Mouse (Mus musculus): ENCODE measurements around the gene Pom121l2.
A peak's percentile ranks its signal among the peaks of the same experiment; 100 is the strongest.

Pom121l2 gene

DNA sequence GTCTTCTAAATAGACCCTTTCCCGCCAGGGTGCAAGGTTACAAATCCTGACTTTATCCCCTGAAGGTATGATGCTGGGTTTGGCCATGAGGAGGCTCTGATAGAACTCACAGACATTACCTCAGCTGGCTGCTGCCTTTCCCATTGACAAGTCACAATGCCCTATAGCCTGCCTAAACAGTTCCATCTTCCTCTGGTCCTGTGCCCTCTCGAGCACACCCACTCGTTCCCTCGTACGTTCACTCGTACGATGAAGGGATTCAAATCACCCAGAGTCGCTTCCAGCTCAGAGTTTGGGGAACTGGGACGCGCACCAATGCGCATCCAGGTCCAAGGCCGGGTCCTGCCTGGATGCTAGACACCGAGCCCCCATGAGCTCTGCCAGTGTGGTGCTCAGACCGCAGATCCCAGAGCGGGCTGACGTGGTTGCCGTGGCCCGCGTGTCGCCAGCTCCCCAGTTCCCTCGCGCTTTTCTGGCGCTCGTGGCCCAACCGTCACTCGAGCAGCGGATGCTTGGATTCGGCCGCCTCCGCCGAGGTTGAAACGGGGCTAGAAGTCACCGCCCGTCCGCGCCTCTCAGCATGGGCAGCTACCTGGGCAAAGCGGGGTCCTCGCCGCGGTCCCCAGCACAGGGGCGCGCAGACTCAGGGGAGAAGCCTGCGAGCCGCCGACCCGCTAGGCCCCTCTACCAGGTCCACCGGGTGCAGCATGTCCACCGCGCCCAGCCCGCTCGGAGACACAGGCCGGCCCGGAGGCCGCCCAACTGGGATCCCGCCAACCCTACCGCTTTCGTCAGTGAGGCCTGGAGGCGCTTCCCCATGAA lies at the start of gene Pom121l2:
Gene Pom121l2 (plus strand): TSS at position 214 of the 822 bp plus-strand sequence.
- peak; percentile 25 to 61 for DNase-seq

DNA sequence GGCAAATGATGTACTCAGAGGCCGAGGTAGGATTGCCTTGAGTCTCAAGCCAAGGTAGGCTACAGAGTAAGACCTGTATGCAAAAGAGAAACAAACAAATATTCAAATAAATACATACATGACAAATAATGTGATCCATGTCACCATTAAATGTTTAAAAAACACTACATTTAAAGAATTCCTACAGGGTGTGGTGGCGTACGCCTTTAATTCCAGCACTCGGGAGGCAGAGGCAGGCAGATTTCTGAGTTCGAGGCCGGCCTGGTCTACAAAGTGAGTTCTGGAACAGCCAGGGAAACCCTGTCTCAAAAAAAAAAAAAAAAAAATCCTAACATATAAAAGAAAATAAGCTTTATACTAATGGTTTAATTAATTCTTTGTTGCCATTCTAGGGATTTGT lies 49.3 kb upstream of the Pom121l2 start:
- DNase-seq = no peak

DNA sequence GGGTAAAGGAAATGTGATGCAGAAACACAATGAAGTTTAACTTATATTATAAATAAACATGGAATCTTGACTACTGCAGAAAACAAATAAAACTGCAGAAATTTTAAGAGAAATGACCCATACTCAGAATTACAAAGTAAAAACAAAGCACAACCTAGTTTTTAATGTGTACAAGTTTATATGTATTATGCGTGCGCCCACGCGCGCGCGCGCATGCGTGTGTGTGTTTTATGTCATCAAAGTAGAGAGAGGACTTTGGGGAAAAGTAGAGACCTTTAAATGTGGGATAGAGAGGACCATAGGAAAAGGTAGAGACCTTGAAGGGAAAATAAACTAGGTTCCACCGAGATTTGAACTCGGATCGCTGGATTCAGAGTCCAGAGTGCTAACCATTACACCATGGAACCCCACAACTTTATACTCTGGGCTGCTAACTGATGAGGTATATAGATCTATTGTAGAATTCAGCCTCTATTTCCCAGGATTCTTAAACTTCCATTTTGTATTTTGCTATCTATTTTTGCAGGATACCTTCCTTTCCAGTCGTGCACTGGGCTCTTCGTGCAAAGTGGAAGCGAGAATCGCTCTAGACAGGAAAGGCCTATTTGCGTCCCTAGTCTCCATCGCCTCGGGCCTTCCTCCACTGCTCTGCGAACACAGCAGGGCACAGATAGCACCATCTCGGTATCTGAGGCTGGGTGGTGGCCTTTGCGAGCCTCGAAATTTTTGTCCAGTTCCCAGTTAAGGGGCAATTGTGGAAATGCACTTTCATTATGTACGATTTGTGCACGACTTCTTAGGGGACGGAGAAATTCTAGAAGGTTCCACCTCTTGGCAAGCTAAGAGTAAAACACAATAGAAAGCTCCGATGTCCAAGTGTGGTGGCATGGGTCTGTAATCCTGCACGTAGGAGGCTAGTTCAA lies 47.1 kb upstream of the Pom121l2 start:
- DNase-seq = no peak

DNA sequence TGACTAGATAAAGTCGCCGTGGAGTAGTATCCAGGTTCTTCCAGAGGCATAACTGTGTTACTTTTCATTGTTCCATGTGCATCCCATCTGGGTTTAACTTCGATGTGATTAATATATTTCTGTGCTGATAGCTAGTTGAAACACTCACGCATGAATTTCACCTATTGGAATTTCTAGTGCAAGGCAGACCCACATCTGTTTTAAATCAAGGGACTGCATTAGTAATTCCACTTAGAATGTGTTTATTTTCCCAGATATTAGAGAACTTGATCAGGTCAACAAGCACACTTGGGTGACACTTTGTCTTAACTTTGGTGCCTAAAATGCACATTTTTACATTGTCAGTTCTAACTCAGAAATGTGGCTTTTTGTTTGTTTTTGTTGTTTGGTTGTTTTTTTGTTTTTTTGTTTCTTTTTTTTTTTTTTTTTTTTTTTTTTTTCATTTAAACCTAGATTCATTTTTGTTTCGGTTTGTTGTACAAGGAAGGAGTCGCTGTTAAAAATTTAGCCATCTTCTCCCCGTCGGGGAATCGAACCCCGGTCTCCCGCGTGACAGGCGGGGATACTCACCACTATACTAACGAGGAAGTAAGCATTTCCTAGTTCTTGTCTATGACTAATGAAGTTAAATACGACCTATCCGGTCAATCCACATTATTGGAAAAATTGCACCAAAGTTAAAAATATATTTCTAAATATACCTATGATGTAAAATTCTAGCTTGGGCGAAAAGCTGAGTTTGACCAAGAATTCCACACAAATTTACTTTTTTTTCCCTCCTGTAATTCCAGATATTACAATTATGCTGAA lies 45.8 kb upstream of the Pom121l2 start:
- peak; percentile 14 to 35 for DNase-seq

DNA sequence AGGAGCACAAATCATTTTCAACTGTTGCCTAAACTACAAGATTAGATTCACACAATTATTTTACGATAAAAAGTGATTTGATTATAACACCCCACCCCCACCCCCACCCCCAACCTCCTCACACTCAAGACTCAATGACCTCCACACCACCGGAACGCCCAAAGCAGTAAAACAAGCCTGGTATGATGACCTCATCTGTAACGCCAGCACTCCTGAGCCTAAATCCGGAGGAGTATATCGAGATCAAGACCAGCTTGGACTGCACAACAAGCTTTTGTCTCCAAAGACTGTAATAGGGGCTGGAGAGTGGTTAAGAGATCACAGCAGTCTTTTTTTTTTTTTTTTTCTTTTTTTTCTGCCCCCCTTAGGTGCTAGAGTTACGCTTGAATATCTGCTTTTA lies 45.2 kb upstream of the Pom121l2 start:
- no peak for DNase-seq

DNA sequence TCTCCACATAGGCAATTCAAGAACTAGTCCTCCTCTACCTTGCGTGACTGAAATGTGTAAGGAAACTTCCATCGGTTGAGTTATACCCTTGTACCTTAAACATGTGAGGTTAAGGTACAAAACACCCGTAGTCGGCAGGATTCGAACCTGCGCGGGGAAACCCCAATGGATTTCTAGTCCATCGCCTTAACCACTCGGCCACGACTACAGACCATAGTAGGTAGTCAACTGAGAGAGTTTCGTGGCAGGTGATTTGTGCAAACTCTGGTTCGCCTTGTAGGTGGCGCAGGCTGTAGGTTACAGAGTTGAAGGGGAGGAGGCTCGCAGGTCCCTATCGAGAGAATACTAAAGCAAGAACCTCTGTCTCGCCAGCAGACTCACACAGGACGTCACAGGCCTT lies 44.0 kb upstream of the Pom121l2 start:
- no peak for DNase-seq

DNA sequence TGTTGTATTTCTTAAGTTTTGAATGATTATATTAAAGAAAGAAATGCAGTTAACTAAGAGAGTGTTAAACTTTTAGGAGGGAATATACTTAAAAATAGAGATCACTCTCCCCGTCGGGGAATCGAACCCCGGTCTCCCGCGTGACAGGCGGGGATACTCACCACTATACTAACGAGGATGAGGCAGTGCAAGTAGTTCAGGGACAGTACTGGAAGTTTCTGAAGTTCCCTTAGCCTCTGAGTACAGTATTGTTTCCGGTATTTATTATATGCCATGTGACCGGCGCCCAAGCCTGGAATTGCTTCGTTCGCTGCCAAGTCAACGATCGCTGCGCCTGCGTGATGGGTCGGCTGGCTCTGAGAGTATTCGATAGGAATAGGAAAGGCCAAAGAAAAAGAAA lies 40.8 kb upstream of the Pom121l2 start:
- DNase-seq = peak; percentile 68 to 82

DNA sequence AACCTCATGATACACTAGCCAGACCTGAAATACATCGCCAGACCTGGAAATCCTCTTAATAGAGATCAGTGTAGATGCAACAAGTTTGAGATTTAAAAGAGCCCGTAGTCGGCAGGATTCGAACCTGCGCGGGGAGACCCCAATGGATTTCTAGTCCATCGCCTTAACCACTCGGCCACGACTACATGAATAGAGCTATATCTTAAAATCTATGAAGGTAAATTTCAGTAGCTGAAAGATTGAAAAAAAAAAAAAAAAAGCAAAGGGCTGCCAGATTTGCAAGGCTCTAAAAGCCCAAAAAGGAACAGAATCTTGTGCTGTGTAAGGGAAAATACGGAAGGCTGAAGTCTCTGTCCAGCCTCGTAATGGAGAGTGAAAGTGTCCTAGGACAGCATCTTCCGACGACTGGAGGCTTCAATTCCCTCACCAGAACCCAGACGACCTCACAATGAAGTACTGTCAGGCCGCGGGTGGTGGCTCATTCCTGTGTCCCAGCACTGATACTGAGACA lies 40.1 kb upstream of the Pom121l2 start:
- DNase-seq = peak; percentile 63 to 82

DNA sequence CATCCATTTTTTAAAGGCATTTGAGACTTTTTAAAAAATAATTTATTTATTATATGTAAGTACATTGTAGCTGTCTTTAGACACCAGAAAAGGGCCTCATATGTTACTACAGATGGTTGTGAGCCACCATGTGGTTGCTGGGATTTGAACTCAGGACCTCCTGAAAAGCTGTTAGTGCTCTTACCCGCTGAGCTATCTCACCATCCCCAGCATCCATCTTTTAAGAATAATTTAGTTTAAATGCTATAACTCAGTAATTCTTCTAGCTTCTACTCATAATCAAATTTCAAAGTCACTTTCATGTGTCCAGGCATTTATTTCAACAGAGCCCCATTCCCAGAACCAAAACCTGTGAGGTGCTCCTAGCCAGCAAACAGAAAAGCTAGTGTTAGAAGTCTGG lies 37.4 kb upstream of the Pom121l2 start:
- no peak for DNase-seq

DNA sequence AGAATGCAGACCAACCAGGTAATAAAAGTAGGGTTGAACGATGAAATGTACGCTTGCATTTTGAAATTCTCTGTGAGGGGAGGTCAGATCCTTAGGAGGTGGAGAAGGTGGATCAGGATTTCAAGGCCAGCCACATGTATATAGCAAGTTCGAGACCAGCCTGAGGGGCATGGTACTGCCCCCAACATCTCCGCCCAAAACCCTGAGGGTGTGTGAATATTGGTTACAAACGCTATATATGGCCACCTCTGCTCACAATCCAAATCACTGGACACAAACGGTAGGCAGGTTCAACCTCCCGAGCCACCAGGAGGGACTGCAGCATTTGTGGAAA lies 36.4 kb upstream of the Pom121l2 start:
- no peak for DNase-seq

DNA sequence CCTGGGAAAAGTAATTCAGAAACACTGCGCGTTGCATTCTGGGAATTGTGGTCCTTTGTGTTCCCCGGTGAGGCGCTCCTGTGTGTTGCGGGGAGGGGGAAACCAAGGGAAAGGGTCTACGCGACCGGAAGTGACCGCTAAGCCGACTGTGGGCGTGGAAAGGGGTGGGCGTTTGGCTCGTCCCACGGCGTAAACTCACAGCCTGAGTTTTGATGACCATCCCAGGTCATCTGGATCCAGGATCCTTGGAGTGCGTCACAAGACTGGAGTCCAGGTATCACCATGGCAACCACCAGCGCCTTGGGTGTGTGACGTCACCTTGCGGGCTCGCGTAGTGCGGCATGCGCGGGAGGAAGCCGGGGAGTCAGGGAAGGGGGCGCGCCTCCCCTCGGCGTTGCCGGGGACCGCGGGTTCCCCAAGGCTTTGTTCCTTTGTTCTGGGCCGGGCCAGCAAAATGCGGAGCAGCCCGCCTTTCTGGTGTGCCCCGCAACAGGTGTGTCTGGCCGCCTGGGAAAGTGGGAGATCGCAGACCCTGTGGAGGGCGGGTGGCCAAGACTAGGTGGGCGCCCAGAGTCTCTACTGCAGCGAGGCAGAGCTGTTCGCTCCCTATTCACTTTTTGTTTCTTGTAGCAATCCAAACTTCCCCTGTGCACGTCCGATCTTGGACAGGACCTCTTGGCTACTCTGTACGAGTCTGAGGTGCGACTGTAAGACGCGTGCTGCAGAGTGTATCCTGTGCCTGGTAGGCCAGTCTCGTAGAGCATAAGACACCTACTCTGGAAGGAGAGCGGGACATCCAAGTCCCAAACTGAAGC lies 35.9 kb upstream of the Pom121l2 start, which contains the start of gene Zfp184:
Gene Zfp184 (plus strand): TSS at position 169 of the 815 bp plus-strand sequence.
- peak; percentile 90 for DNase-seq

DNA sequence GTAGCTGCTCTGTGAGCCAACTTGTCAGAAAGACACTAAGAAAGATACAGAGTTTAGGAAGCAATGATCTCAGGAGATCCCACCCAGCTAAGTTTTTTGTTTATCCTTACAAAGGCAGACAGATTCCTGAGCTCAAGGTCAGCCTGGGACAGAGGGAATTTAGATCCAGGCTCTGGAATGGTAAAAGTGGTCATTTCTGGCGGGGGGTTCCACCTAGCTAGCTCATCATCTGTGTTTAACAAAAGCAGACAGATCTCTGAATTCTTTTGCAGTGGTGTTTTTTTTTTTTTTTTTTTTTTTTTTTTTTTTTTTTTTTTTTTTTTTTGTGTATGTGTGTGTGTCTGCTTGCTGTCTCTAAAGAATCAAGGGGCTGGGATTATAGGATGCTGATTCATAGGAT lies 11.7 kb upstream of the Pom121l2 start:
- DNase-seq = no peak

DNA sequence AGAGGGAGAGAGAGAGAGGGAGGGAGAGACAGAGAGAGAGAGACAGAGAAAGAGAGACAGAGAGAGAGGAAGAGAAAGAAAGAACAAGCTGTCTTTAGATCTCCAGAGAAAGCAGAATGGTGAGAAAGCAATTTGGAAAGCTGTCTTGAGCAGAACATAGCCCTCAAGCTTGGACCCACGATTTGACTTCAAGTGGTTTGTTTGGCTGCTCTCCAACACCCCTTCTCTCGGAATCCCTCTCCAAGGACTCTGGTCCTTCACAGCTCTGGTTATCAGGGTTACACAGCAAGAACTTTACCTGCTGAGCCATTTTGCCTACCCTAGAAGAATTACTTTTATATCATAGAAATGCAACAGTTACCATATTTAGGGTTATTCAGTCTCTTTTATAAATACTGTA lies 11.2 kb upstream of the Pom121l2 start:
- DNase-seq = no peak

DNA sequence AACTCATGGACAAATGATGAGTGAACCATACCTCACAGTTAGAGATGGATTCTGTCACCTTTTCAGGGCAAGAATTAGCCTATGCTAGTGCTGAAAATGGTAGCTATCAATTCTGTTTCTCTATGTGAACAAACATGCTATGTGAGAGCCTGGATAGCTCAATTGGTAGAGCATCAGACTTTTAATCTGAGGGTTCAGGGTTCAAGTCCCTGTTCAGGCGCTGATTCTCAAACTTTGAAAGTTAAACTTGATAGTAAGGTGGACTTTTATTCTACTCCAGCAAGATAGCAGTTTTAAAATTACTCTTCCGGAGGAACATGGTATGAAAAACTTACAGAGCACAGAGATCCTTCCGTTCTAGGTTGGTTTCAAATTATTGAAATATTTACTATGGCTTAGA lies 9.4 kb upstream of the Pom121l2 start:
- DNase-seq = peak in 1 of 2 experiments; percentile 8

DNA sequence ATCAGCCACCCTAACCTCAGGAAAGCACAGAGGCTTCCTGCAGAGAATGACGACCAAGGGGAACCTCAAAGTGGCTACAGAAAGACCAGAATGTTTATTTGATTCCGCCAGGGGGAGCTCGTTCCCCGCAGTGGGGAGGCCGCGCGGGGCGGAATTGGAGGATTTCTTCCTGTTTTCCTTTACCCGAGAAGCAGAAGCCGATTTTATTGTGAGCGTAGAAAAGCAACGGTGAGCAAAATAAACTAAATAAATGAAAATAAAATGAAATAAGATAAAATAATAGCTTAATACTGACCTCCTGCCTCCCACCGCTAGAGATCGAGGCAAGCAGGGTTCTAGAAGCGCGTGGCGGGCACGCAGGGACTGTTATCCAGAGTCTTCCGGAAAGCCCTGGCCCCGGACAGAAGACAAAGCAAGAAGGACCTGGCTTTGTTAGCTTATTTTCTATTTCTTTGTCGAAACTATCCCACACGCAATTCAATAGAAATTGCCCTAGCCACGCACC lies 6.7 kb upstream of the Pom121l2 start:
- DNase-seq = peak; percentile 89 to 95

DNA sequence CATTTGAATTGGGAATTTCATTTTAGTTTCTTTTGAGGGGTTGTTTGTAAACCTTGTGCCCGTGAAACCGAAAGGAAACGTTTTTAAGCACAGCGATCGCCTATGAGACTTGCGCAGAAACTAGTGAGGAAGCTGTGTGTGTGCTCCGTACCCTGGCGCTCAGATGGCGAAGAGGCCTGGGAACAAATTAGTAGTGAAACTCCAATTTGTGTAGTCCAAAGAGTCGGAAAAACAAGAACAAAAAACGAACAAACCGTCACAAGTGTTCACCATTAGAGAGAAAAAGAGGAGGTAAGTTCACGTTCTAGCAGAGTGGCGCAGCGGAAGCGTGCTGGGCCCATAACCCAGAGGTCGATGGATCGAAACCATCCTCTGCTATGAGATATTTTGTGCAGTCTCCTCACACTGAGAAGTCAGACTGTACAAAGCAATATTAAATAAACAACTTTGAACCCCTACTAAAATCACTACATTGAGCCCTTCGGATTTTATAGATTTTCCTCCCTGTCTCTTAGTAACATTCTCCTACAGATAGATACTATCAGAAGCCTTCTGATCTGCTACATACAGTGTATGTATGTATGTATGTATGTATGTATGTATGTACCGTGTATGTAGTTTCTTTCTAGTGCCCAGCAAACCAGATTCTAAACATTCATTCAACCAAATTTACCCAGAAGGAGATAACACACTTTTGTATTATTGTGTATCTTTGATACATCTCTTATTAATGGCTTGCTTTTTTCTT lies 6.1 kb upstream of the Pom121l2 start:
- peak; percentile 74 to 81 for DNase-seq

DNA sequence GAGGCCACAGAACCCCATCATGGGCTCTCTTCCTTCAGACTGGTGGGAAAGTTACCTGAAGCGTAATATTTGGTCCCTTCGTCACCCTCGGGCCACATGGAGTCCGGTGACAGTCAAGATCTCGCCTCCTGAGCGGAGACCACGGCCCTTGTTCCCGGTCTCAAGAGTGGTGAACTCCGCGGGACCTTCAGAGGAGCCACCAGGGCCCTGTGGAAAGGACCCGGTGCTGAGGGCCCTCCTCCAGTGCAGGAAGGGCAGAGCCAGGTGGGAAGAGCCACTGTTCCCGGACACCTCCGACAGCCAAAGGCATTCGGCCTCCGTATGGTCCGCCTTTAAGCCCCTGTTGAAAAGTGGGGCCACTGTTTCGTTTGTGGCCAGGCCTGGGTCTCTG lies 804 bp downstream of the Pom121l2 start:
- no peak for DNase-seq

DNA sequence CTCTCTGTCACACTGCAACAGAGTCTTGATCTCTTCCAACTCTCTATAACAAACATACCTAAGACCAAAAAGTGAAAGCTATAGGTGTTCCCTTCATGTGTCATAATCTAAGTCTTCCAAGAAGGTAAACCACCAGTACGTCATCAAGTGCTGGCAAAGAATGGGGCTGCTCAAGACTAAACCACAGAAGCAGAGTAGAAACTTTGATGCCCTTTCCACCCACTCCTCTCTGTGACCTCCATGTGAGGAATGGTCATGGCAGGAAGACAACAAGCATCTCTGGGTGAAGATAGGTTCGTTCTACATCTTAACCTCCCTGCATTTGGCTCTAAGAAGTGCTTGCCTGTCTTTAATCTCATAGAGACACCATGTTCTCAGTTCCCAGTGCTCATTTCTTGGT lies 3.5 kb downstream of the Pom121l2 start:
- DNase-seq = no peak

DNA sequence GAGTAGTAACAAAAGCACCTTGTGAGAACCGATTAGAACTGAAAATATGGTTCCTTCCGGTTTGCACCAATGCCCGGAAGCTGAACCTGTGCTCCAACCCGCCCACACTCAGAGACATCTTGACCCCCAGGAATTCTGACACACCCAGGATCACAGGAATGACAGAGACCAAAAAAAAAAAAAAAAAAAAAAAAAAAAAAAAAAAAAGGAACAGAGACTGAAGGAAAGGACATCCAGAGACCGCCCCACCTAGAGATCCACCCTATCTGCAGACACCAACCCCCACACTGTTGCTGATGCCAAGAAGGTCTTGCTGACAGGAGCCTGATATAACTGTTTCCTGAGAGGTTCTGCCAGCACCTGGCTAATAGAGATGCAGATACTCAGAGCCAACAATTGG lies 11.6 kb downstream of the Pom121l2 start:
- no peak for DNase-seq

DNA sequence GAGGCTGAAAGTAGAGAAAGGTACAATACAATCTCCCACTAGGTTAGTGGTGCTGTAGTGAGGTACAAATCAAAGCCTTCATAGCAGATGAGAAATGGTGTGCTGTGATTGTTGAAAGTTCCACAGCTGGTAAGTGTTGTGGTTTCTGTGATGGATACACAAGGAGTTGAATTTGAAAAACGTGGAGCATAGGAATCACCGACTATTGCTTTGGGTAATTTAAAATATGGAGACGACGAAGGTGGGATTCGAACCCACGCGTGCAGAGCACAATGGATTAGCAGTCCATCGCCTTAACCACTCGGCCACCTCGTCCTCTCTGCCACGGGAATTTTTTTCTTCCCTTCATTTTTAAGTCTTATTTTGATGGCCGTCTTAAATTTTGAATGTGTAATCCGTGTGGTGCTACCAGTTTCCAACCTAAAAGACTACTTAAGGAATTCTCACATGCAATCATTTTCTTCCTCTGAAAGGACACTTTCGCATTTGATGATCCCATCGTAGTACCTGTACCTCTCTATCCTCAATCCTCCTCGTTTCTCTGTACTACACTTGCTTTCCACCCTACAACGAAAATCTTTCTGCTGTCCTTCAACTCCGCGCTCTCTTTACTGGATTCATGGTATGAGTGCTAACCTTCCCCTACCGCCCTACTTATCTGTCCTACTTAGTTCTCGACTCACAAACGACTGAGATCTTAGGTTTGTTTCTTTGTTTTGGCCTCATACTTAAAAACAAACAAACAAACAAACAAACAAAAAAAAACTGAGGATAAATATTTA lies 13.2 kb downstream of the Pom121l2 start:
- no peak for DNase-seq
